Mouse (Mus musculus): Measurements from ENCODE around the gene 5730596B20Rik.
A peak's percentile ranks its signal among the peaks of the same experiment; 100 is the strongest.

5730596B20Rik gene

GRCm38 (mm10) chr6:52227470-52228222 is 50.3 kb downstream of the 5730596B20Rik start:
- DNase-seq, result no peak

GRCm38 (mm10) chr6:52228475-52229465 is 51.5 kb downstream of the 5730596B20Rik start:
- DNase-seq, result no peak

- peak; percentile 14 for DNase-seq
Measured at GRCm38 (mm10) chr6:52229558-52230416, 52.5 kb downstream of the 5730596B20Rik start.
